Mouse (Mus musculus): ENCODE results near the gene Chst10. TPM values are rescaled to one million over a fixed set of nuclear protein-coding genes. Genes with fewer than 3 reads are reported as not detected.

Gene Chst10
- polyA plus RNA-seq (2012; rRNA removed) = 3.2 and 4.4 TPM in 2 replicates

- Histone ChIP-seq H3K27me3 (ENCODE audit: control insufficient read depth, insufficient read depth, low read length) (no peaks in the 10 kb centered on the region), H3K27ac (ENCODE audit: insufficient read depth, low read length) (no peak within 1 kb of the TSS), H3K4me1 (ENCODE audit: control insufficient read depth, insufficient read depth, insufficient read length) (peaks cover 4% of the 10 kb centered on the region), H3K4me3 (ENCODE audit: extremely low read depth, insufficient read depth, insufficient read length) (peak within 1 kb of the TSS; percentile 56), H3K36me3 (ENCODE audit: control insufficient read depth, insufficient read depth, low read length) (no peaks in the 10 kb centered on the region)
- no peak for TF ChIP-seq POLR2A (IDR thresholded peaks at IDR 0.05; ENCODE audit: low read depth, low read length)
- TF ChIP-seq CTCF (IDR thresholded peaks at IDR 0.05; ENCODE audit: extremely low read depth, insufficient read depth, insufficient read length, insufficient replicate concordance) = no peak
- WGBS = 2% methylated on average over 66 of the region's 67 CpGs
- DNase-seq (ENCODE audit: low read depth in 1 of 2, low spot score in 2 of 2) = peak; percentile 65 to 85
These were observed at the start of gene Chst10 for GRCm38 (mm10) chr1:38897431-38898248. Gene Chst10, minus strand, starts transcription at chr1:38898161.

DNA sequence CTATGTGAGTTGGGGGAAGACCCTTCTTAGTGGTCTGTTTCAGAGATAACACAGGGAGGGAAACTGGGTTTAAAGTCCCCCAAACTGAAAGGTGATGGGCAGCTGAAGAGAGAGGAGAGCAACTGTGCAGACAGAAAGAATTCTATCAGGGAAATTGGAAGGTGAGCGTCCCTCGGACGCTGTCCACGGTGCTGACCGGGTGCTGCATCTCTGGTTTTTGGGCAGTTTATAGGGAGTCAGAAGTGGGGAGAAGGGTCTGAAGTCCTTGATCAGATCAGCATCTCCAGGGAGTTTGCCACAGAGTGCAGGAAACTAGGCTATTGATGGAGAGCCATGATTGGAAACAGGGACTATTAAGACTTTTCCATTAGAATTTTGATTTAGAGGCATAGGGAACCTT is 41.6 kb upstream of the Chst10 start:
- H3K27ac ChIP-seq (ENCODE audit: insufficient read depth, low read length) = no peak overlapping the region
- H3K4me3 ChIP-seq (ENCODE audit: extremely low read depth, insufficient read depth, insufficient read length) = no peak overlapping the region
- no peaks in the 10 kb centered on the region for H3K4me1 ChIP-seq (ENCODE audit: control insufficient read depth, insufficient read depth, insufficient read length)
- no peaks in the 10 kb centered on the region for H3K27me3 ChIP-seq (ENCODE audit: control insufficient read depth, insufficient read depth, low read length)
- WGBS = 7% methylated on average over 5 of the region's 5 CpGs
- no peak for DNase-seq (ENCODE audit: low read depth in 1 of 2, low spot score in 2 of 2)
- no peaks in the 10 kb centered on the region for H3K36me3 ChIP-seq (ENCODE audit: control insufficient read depth, insufficient read depth, low read length)
- TF ChIP-seq CTCF (IDR thresholded peaks at IDR 0.05; ENCODE audit: extremely low read depth, insufficient read depth, insufficient read length, insufficient replicate concordance) = no peak
- no peak for TF ChIP-seq POLR2A (IDR thresholded peaks at IDR 0.05; ENCODE audit: low read depth, low read length)

GRCm38 (mm10) chr1:38938849-38939248 is 40.9 kb upstream of the Chst10 start, which contains the start of gene Nms:
Gene Nms, plus strand, starts transcription at chr1:38939149.
- DNase-seq (ENCODE audit: low read depth in 1 of 2, low spot score in 2 of 2) = no peak
- WGBS = 77% methylated on average over 6 of the region's 6 CpGs
- Histone ChIP-seq H3K27me3 (ENCODE audit: control insufficient read depth, insufficient read depth, low read length) (no peaks in the 10 kb centered on the region), H3K4me1 (ENCODE audit: control insufficient read depth, insufficient read depth, insufficient read length) (no peaks in the 10 kb centered on the region), H3K27ac (ENCODE audit: insufficient read depth, low read length) (no peak within 1 kb of the TSS), H3K36me3 (ENCODE audit: control insufficient read depth, insufficient read depth, low read length) (no peaks in the 10 kb centered on the region), H3K4me3 (ENCODE audit: extremely low read depth, insufficient read depth, insufficient read length) (no peak within 1 kb of the TSS)
- no peak for TF ChIP-seq CTCF (IDR thresholded peaks at IDR 0.05; ENCODE audit: extremely low read depth, insufficient read depth, insufficient read length, insufficient replicate concordance)
- no peak for TF ChIP-seq POLR2A (IDR thresholded peaks at IDR 0.05; ENCODE audit: low read depth, low read length)

- no peaks in the 10 kb centered on the region for H3K36me3 ChIP-seq (ENCODE audit: control insufficient read depth, insufficient read depth, low read length)
- TF ChIP-seq CTCF (IDR thresholded peaks at IDR 0.05; ENCODE audit: extremely low read depth, insufficient read depth, insufficient read length, insufficient replicate concordance) = peak; percentile 62; the same call in 1 of the 2 replicates
- TF ChIP-seq POLR2A (IDR thresholded peaks at IDR 0.05; ENCODE audit: low read depth, low read length) = no peak
- H3K4me1 ChIP-seq (ENCODE audit: control insufficient read depth, insufficient read depth, insufficient read length) = no peaks in the 10 kb centered on the region
- DNase-seq (ENCODE audit: low read depth in 1 of 2, low spot score in 2 of 2) = peak; percentile 26 to 33
- WGBS = 21% methylated on average over 6 of the region's 6 CpGs
- no peak overlapping the region for H3K4me3 ChIP-seq (ENCODE audit: extremely low read depth, insufficient read depth, insufficient read length)
- no peaks in the 10 kb centered on the region for H3K27me3 ChIP-seq (ENCODE audit: control insufficient read depth, insufficient read depth, low read length)
- no peak overlapping the region for H3K27ac ChIP-seq (ENCODE audit: insufficient read depth, low read length)
These were observed 38.8 kb upstream of the Chst10 start for GRCm38 (mm10) chr1:38936780-38937179.

- TF ChIP-seq CTCF (IDR thresholded peaks at IDR 0.05; ENCODE audit: extremely low read depth, insufficient read depth, insufficient read length, insufficient replicate concordance) (peak; percentile 44; the same call in 1 of the 2 replicates), POLR2A (IDR thresholded peaks at IDR 0.05; ENCODE audit: low read depth, low read length) (no peak)
- Histone ChIP-seq H3K4me1 (ENCODE audit: control insufficient read depth, insufficient read depth, insufficient read length) (no peaks in the 10 kb centered on the region), H3K27me3 (ENCODE audit: control insufficient read depth, insufficient read depth, low read length) (no peaks in the 10 kb centered on the region), H3K4me3 (ENCODE audit: extremely low read depth, insufficient read depth, insufficient read length) (no peak overlapping the region), H3K36me3 (ENCODE audit: control insufficient read depth, insufficient read depth, low read length) (no peaks in the 10 kb centered on the region), H3K27ac (ENCODE audit: insufficient read depth, low read length) (no peak overlapping the region)
- DNase-seq (ENCODE audit: low read depth in 1 of 2, low spot score in 2 of 2) = peak in 1 of 2 experiments; percentile 22
- 37% methylated on average over 5 of the region's 5 CpGs for WGBS
These were observed 36.7 kb upstream of the Chst10 start for GRCm38 (mm10) chr1:38934668-38935067.

GRCm38 (mm10) chr1:38930767-38931166 is 32.8 kb upstream of the Chst10 start:
- Histone ChIP-seq H3K27me3 (ENCODE audit: control insufficient read depth, insufficient read depth, low read length) (no peaks in the 10 kb centered on the region), H3K4me1 (ENCODE audit: control insufficient read depth, insufficient read depth, insufficient read length) (no peaks in the 10 kb centered on the region), H3K27ac (ENCODE audit: insufficient read depth, low read length) (no peak overlapping the region), H3K4me3 (ENCODE audit: extremely low read depth, insufficient read depth, insufficient read length) (no peak overlapping the region), H3K36me3 (ENCODE audit: control insufficient read depth, insufficient read depth, low read length) (no peaks in the 10 kb centered on the region)
- TF ChIP-seq POLR2A (IDR thresholded peaks at IDR 0.05; ENCODE audit: low read depth, low read length) (no peak), CTCF (IDR thresholded peaks at IDR 0.05; ENCODE audit: extremely low read depth, insufficient read depth, insufficient read length, insufficient replicate concordance) (no peak)
- no peak for DNase-seq (ENCODE audit: low read depth in 1 of 2, low spot score in 2 of 2)
- 76% methylated on average over 8 of the region's 8 CpGs for WGBS

DNA sequence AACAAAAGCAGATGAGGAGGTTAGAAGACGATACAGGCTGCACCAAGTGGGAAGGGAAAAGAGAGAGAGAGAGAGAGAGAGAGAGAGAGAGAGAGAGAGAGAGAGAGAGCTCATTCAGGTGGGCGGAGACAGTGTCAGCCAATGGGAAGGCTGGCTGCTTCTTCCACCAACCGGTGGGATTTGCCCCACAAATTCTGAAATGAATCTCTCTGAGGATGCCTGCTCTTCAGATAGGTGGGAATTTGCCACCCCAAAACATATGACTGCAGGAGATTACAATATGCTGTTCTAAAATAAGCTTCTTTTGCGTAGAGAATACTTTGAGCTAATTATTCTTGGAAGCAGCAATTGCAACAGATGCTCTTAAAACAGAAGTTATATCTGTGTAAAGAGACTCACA is 31.5 kb upstream of the Chst10 start:
- no peak for DNase-seq (ENCODE audit: low read depth in 1 of 2, low spot score in 2 of 2)
- Histone ChIP-seq H3K27me3 (ENCODE audit: control insufficient read depth, insufficient read depth, low read length) (no peaks in the 10 kb centered on the region), H3K4me3 (ENCODE audit: extremely low read depth, insufficient read depth, insufficient read length) (no peak overlapping the region), H3K36me3 (ENCODE audit: control insufficient read depth, insufficient read depth, low read length) (no peaks in the 10 kb centered on the region), H3K27ac (ENCODE audit: insufficient read depth, low read length) (no peak overlapping the region), H3K4me1 (ENCODE audit: control insufficient read depth, insufficient read depth, insufficient read length) (no peaks in the 10 kb centered on the region)
- 72% methylated on average over 4 of the region's 4 CpGs for WGBS
- TF ChIP-seq CTCF (IDR thresholded peaks at IDR 0.05; ENCODE audit: extremely low read depth, insufficient read depth, insufficient read length, insufficient replicate concordance) = no peak
- no peak for TF ChIP-seq POLR2A (IDR thresholded peaks at IDR 0.05; ENCODE audit: low read depth, low read length)

Data from spleen, adult 2 months (tissue).